Mouse (Mus musculus) brain, embryonic 18.5 days (tissue): ENCODE data around the gene Tmem213.

Experiments used
- DNase-seq: peaks from one replicate; pipeline ENCODE4 v3.0.0-alpha.2; 2012; ENCODE audit warnings: low read depth, low spot score

The Tmem213 gene

DNA sequence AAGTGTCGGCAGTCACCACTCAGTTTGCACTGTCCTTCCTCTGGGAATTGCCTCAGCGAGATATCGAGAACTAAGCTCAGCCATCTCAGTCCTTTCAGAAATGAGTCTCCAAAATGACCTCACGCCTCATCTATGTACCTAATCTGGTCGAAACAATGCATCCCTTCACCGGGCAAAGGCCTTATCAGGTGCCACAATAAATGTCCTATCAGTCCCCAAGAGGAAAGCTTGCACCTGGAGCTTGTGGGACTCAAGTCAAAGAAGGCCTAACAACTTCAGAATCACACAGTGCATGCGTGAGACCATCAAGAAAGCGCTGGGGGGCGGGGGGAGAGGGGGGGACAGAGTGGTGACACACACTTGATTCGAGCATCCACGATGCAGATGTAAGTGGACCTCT is 43.2 kb downstream of the Tmem213 start:
- no peak for DNase-seq

DNA sequence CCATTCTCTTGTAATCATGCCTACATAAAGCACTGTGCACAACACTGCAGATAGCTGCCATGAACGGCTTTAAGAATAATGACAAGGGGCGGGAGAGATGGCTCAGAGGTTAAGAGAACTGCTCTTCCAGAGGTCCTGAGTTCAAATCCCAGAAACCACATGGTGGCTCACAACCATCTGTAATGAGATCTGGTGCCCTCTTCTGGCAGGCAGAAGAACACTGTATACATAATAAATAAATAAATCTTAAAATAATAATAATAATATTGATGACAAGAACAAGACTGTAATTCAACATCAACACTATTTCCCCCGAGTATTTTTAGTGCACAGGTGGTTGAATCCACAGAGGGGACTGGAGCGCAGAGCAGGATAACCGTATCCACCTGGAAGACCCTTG is 47.1 kb downstream of the Tmem213 start:
- DNase-seq: no peak

DNA sequence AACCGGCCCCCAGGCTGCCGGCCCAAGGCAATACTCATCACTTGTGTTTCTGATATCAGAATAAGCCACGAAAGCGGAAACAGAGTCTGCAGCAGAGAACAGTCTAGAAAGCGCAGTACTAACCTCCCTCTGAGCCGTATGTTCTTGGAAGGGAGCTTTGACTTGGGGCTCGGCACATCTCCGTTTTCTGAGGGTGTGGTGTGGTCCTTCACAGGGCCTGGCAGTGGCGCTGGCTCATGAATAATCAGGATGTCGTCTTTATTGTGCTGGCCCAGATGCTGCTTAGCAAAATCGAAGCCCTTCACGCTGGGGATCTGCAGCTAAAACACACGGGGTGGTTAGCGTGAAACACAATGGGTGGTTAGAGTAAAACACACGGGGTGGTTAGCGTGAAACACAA is 48.9 kb downstream of the Tmem213 start:
- no peak for DNase-seq

DNA sequence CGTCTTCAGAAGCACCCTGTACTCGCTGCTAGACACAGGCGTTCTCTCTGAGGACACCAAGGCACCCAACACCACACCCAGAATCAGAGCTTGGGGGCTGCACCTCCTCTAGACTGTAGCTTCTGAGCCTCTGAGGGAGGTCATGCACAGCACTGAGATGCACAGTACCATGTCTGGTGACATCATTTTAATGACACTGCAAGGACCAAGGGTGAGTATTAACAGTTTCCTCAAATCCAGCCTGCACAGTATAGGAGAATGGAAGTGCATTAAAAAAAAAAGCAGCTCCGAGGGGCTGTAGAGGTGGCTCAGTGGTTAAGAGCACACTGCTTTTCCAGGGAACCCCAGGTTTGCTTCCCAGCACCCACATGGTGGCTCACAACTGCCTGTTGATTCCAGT is 50.5 kb downstream of the Tmem213 start:
- no peak for DNase-seq

DNA sequence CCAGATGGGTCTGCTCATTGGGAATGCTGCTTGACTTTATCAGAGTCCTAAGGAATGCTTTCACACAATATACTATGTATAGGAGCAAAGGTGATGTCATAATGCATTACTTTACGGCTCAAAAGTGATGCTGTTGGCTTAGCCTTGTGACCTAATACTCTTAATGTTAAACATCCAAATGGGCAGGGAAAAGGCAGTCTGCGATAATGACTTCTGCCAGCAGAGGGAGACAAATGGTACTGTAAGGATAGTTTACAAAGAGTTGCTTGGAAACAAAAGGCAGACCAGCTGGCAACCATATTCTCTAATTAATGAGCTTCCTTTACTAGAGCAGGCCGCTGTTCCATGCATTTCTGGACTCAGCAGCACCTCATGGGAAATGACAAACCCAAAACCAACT is 51.0 kb downstream of the Tmem213 start:
- peak; percentile 68 for DNase-seq

DNA sequence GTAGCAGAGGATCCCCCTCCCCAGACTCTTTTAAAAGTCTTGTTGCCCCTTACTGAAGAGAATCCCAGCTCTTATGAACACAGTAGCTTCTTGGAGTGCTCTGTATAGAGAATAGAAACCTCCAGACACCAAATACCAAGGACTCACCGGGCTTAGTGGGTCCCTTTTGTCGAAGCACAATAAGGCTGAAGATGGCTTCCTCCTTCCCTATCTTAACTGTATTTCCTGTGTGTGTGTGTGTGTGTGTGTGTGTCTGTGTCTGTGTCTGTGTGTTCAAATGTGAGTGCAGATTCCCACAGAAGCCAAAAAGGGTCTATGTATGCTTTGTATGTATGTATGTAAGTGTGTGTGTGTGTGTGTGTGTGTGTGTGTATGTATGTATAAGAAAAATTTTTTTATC is 51.5 kb downstream of the Tmem213 start:
- DNase-seq: no peak

DNA sequence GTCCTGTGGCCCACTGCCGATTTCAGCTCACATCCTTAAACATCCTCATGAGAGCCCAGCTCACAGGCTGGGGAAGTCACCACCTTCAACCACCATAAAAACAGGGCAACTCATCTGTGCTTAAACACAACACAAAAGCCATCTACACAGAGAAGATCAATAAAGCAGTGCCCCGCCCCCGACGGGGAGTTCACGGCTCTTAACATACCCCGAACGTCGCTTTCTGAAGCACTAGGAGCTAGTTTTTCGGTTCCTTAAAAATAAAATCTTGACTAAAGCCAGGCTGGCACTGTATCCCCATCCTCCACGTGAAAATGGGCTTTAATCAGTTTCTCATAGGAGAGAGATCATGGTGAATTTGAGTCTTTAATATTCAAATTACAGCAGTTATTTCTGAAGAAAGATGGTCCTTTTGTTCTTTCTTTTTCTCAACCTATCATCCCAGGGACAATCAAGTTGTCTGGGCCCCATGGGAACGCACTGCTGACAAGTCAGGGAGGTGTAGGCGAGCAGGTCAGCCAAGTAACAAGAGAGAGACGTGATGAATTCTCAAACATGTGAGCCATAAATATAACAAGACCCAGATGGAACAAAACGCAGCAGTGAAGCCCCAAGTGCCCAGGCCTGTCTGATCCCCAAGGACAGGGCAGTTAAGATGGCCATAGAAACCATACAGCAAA is 53.9 kb downstream of the Tmem213 start:
- DNase-seq: no peak

DNA sequence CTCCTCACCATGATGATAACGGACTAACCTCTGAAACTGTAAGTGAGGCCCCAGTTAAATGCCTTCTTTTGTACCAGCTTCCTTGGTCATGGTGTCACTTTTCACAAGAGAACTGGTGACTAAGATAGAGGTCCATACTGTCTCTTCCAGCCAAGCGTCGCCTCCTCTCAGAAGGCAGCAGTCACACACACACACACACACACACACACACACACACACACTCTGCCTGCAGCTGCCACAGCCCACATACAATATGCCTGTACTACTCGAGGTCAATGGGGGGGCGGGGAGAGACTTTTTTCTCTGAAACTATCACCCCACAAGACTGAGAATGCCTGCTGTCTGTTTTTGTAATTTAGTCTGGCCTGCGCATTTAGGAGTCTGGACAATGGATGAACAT is 55.6 kb downstream of the Tmem213 start:
- no peak for DNase-seq

DNA sequence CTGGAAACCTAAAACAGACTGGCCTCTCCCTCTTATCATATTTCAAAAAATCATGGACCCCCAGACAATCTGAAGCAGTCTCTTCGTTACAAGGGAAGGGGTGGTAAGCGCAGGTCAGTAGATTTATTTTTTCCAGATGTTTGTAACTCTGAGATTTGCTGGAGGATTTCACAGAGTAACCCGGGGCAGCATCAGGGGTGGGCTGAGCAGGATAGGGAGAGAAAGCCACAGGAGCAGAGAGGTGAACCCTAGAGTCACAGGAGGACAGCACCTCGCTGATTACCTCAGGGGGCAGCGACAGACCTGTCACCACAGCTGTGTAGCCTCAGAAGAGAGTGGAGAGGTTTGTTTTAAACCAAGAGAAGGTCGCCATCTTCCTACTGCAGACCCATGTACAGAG is 56.3 kb downstream of the Tmem213 start:
- DNase-seq: no peak
